Mouse (Mus musculus) MEL (cell line): ENCODE measurements around the gene Mogat1. TPM values are rescaled to one million over a fixed set of nuclear protein-coding genes. Genes with fewer than 3 reads are reported as not detected.

Experiments
- DNase-seq: peaks from one replicate; pipeline ENCODE4 v3.0.0; 2011; ENCODE audit warnings: low read depth, low spot score
- H3K27ac ChIP-seq: 2 replicates; pipeline ENCODE4 v1.5.1; 2012; ENCODE audit warnings: low read depth, mild to moderate bottlenecking, control low read depth, low read length, moderate library complexity; ENCODE audit not compliant: control insufficient read depth
- H3K27me3 ChIP-seq, 2 experiments: fragments of 150-350 bp in 1 of 2; sonication (generic) in 1 of 2; 2 replicates each; pipeline ENCODE4 v1.6.1; 2012; ENCODE audit warnings: low read length in 2 of 2, mild to moderate bottlenecking in 2 of 2, improper control_type of control experiment in 1 of 2, moderate library complexity in 1 of 2; ENCODE audit not compliant: insufficient read depth in 2 of 2, control insufficient read depth in 1 of 2
- H3K36me3 ChIP-seq, 2 experiments: 2 replicates each; pipeline ENCODE4 v1.6.1; 2012 to 2014; ENCODE audit warnings: low read length in 2 of 2, improper control_type of control experiment in 1 of 2, inconsistent platforms in 1 of 2, mild to moderate bottlenecking in 1 of 2; ENCODE audit not compliant: insufficient read depth in 2 of 2, control insufficient read depth in 1 of 2
- H3K4me1 ChIP-seq, 2 experiments: fragments of 150-350 bp in 1 of 2; sonication (generic) in 1 of 2; 2 replicates each; pipeline ENCODE4 v1.6.1; 2012; ENCODE audit warnings: low read length in 2 of 2, improper control_type of control experiment in 1 of 2, mild to moderate bottlenecking in 1 of 2; ENCODE audit not compliant: insufficient read depth in 2 of 2, control insufficient read depth in 1 of 2
- H3K4me3 ChIP-seq, 2 experiments: fragments of 150-350 bp in 1 of 2; sonication (generic) in 1 of 2; 2 replicates each; pipeline ENCODE4 v1.5.1; 2012; ENCODE audit warnings: low read depth in 2 of 2, low read length in 2 of 2, mild to moderate bottlenecking in 2 of 2, moderate library complexity in 2 of 2, control low read depth in 1 of 2, improper control_type of control experiment in 1 of 2; ENCODE audit not compliant: control insufficient read depth in 1 of 2, insufficient read depth in 1 of 2
- H3K79me2 ChIP-seq: 2 replicates; pipeline ENCODE4 v1.6.1; 2012; ENCODE audit warnings: mild to moderate bottlenecking, low read length, moderate library complexity; ENCODE audit not compliant: control insufficient read depth, poor library complexity, insufficient read depth
- H3K9ac ChIP-seq: 2 replicates; pipeline ENCODE4 v1.6.1; 2012; ENCODE audit warnings: low read depth, mild to moderate bottlenecking, control low read depth, low read length, moderate library complexity; ENCODE audit not compliant: control insufficient read depth, poor library complexity, severe bottlenecking
- H3K9me3 ChIP-seq: fragments of 150-350 bp; sonication (generic); replicated peaks from 2 replicates; pipeline ENCODE4 v1.6.1; 2012; ENCODE audit warnings: mild to moderate bottlenecking, low read length, improper control_type of control experiment, moderate library complexity; ENCODE audit not compliant: insufficient read depth
- CHD1 ChIP-seq: IDR thresholded peaks from 2 replicates; pipeline ENCODE4 v1.6.1; 2012; ENCODE audit warnings: low read depth, mild to moderate bottlenecking, inconsistent platforms, low read length, improper control_type of control experiment
- CHD2 ChIP-seq: IDR thresholded peaks from 2 replicates; pipeline ENCODE4 v1.6.1; 2011; ENCODE audit warnings: low read length, improper control_type of control experiment
- E2F4 ChIP-seq: IDR thresholded peaks from 2 replicates; pipeline ENCODE4 v1.6.1; 2011; ENCODE audit warnings: low read depth, low read length, improper control_type of control experiment, borderline replicate concordance
- ELF1 ChIP-seq: IDR thresholded peaks from 2 replicates; pipeline ENCODE4 v1.6.1; 2014; ENCODE audit warnings: low read depth, mild to moderate bottlenecking, inconsistent platforms, low read length, improper control_type of control experiment, moderate library complexity
- HCFC1 ChIP-seq: IDR thresholded peaks from 2 replicates; pipeline ENCODE4 v1.6.1; 2012; ENCODE audit warnings: low read depth, mild to moderate bottlenecking, inconsistent platforms, low read length, improper control_type of control experiment, moderate library complexity
- KAT2A ChIP-seq: conservative IDR thresholded peaks from 2 replicates; pipeline ENCODE4 v1.6.1; 2012; ENCODE audit warnings: low read depth, low read length, improper control_type of control experiment, inconsistent platforms
- MAX ChIP-seq: IDR thresholded peaks from 2 replicates; pipeline ENCODE4 v1.6.1; 2011; ENCODE audit warnings: low read length, improper control_type of control experiment
- MAZ ChIP-seq: IDR thresholded peaks from 2 replicates; pipeline ENCODE4 v1.6.1; 2012; ENCODE audit warnings: low read depth, mild to moderate bottlenecking, inconsistent platforms, low read length, improper control_type of control experiment
- MEF2A ChIP-seq: IDR thresholded peaks from 2 replicates; pipeline ENCODE4 v1.6.1; 2014; ENCODE audit warnings: low read depth, mild to moderate bottlenecking, inconsistent platforms, low read length, improper control_type of control experiment; ENCODE audit not compliant: poor library complexity, insufficient replicate concordance, severe bottlenecking; ENCODE audit errors: extremely low read depth
- MXI1 ChIP-seq: IDR thresholded peaks from 2 replicates; pipeline ENCODE4 v1.6.1; 2011; ENCODE audit warnings: mild to moderate bottlenecking, low read depth, low read length, improper control_type of control experiment
- MYC ChIP-seq: IDR thresholded peaks from 2 replicates; pipeline ENCODE4 v1.6.1; 2011; ENCODE audit warnings: low read depth, mild to moderate bottlenecking, low read length, improper control_type of control experiment, moderate library complexity
- NELFE ChIP-seq: IDR thresholded peaks from 2 replicates; pipeline ENCODE4 v1.6.1; 2011; ENCODE audit warnings: low read depth, low read length, improper control_type of control experiment
- POLR2AphosphoS2 ChIP-seq: IDR thresholded peaks from 2 replicates; pipeline ENCODE4 v1.6.1; 2011; ENCODE audit warnings: low read length, improper control_type of control experiment
- RAD21 ChIP-seq: IDR thresholded peaks from 2 replicates; pipeline ENCODE4 v1.6.1; 2011; ENCODE audit warnings: mild to moderate bottlenecking, low read depth, low read length, improper control_type of control experiment
- RCOR1 ChIP-seq: IDR thresholded peaks from 2 replicates; pipeline ENCODE4 v1.6.1; 2012; ENCODE audit warnings: low read depth, mild to moderate bottlenecking, inconsistent platforms, low read length, improper control_type of control experiment
- TCF12 ChIP-seq: IDR thresholded peaks from 2 replicates; pipeline ENCODE4 v1.6.1; 2014; ENCODE audit warnings: low read depth, mild to moderate bottlenecking, inconsistent platforms, low read length, improper control_type of control experiment, moderate library complexity
- UBTF ChIP-seq: IDR thresholded peaks from 2 replicates; pipeline ENCODE4 v1.6.1; 2012; ENCODE audit warnings: low read depth, mild to moderate bottlenecking, inconsistent platforms, low read length, improper control_type of control experiment, moderate library complexity, borderline replicate concordance; ENCODE audit not compliant: insufficient read depth
- USF2 ChIP-seq, 2 experiments: IDR thresholded peaks; 2 replicates each; pipeline ENCODE4 v1.6.1; 2011 to 2012; ENCODE audit warnings: improper control_type of control experiment in 2 of 2, low read length in 2 of 2, borderline replicate concordance in 1 of 2, inconsistent platforms in 1 of 2, low read depth in 1 of 2, mild to moderate bottlenecking in 1 of 2; ENCODE audit not compliant: insufficient read depth in 1 of 2
- ZC3H11A ChIP-seq: IDR thresholded peaks from 2 replicates; pipeline ENCODE4 v1.6.1; 2012; ENCODE audit warnings: low read depth, mild to moderate bottlenecking, inconsistent platforms, low read length, improper control_type of control experiment
- ZNF384 ChIP-seq: IDR thresholded peaks from 2 replicates; pipeline ENCODE4 v1.6.1; 2012; ENCODE audit warnings: low read depth, mild to moderate bottlenecking, inconsistent platforms, low read length, improper control_type of control experiment
- polyA plus RNA-seq, 2 experiments: library from polyadenylated mRNA; stranded (reverse) in 1 of 2; unstranded in 1 of 2; fragments of >175 nt in 1 of 2; fragments of >200 nt in 1 of 2; gene quantifications; 2 replicates each; pipeline versions ENCODE4 v1.2.1 to v1.2.4; 2012; ENCODE audit warnings: low replicate concordance in 2 of 2, low read depth in 1 of 2; ENCODE audit not compliant: insufficient read length in 2 of 2, insufficient read depth in 1 of 2, missing spikeins in 1 of 2
- total RNA-seq: library from RNA; depleted of rRNA; stranded (reverse); fragments of 300-350 nt; gene quantifications from 2 replicates; pipeline ENCODE4 v1.2.3, GENCODE M21; 2012

Mogat1 gene
- total and polyA plus RNA-seq, 3 experiments = not detected

GRCm38 (mm10) chr1:78529011-78529410 is 18.2 kb downstream of the Mogat1 start:
- TF ChIP-seq TCF12 (no peak), RAD21 (no peak), CHD2 (no peak), KAT2A (no peak), RCOR1 (no peak), MXI1 (no peak), UBTF (no peak), MAZ (no peak), ZNF384 (no peak), MYC (no peak)
- H3K4me1 ChIP-seq = no peaks in the 10 kb centered on the region
- H3K9ac ChIP-seq = no peak overlapping the region
- no peak overlapping the region for H3K4me3 ChIP-seq
- no peaks in the 10 kb centered on the region for H3K9me3 ChIP-seq
- H3K79me2 ChIP-seq = no peaks in the 10 kb centered on the region
- no peaks in the 10 kb centered on the region for H3K27me3 ChIP-seq
- H3K36me3 ChIP-seq = no peaks in the 10 kb centered on the region
- no peak for DNase-seq
- H3K27ac ChIP-seq = no peak overlapping the region

GRCm38 (mm10) chr1:78530500-78531215 is 19.9 kb downstream of the Mogat1 start:
- H3K4me1 ChIP-seq = peaks cover 0 to 4% of the 10 kb centered on the region in 2 experiments; a peak in 2 of 4 replicates
- no peak overlapping the region for H3K27ac ChIP-seq
- H3K4me3 ChIP-seq = no peak overlapping the region
- H3K27me3 ChIP-seq = no peaks in the 10 kb centered on the region
- TF ChIP-seq HCFC1 = no peak
- TF ChIP-seq MAX = no peak
- no peak for TF ChIP-seq ELF1
- TF ChIP-seq MAZ = no peak
- no peak for TF ChIP-seq CHD1
- no peak for TF ChIP-seq POLR2AphosphoS2
- no peak for TF ChIP-seq RAD21
- no peak for TF ChIP-seq ZC3H11A
- TF ChIP-seq MEF2A = no peak
- TF ChIP-seq USF2 (IDR thresholded peaks at IDR 0.05; ENCODE audit: borderline replicate concordance in 1 of 2, insufficient read depth in 1 of 2, low read depth in 1 of 2, low read length in 2 of 2) = no peak
- no peak for TF ChIP-seq NELFE
- TF ChIP-seq E2F4 = no peak
- no peak for TF ChIP-seq MYC
- DNase-seq = no peak
- H3K9me3 ChIP-seq = no peaks in the 10 kb centered on the region
- no peak overlapping the region for H3K9ac ChIP-seq
- no peaks in the 10 kb centered on the region for H3K36me3 ChIP-seq
- H3K79me2 ChIP-seq = no peaks in the 10 kb centered on the region
